Mouse (Mus musculus) brain, embryonic 14.5 days (tissue): ENCODE measurements around the gene Capn12.

Experiments
- CTCF ChIP-seq: fragments of 200-500 bp; IDR thresholded peaks from 2 replicates; pipeline ENCODE4 v1.5.1; 2012; ENCODE audit warnings: inconsistent platforms, mild to moderate bottlenecking, moderate library complexity, borderline replicate concordance; ENCODE audit not compliant: insufficient read depth, insufficient read length; ENCODE audit errors: extremely low read depth
- POLR2A ChIP-seq: fragments of 200-500 bp; IDR thresholded peaks from 2 replicates; pipeline ENCODE4 v1.6.1; 2012; ENCODE audit warnings: mild to moderate bottlenecking, inconsistent platforms, borderline replicate concordance; ENCODE audit not compliant: poor library complexity, insufficient read depth, insufficient read length, severe bottlenecking; ENCODE audit errors: extremely low read depth

GRCm38 (mm10) chr7:28859953-28860352, 21.3 kb upstream of the Capn12 start:
- TF ChIP-seq CTCF (no peak), POLR2A (no peak)
